Mouse (Mus musculus) ES-E14 (cell line): ENCODE results near the gene Omp.

Experiments
- CHD2 ChIP-seq: IDR thresholded peaks from 2 replicates; pipeline ENCODE4 v1.6.1; 2014; ENCODE audit warnings: mild to moderate bottlenecking, low read depth, low read length, inconsistent platforms
- HCFC1 ChIP-seq: IDR thresholded peaks from 2 replicates; pipeline ENCODE4 v1.6.1; 2012; ENCODE audit warnings: low read length, inconsistent platforms, borderline replicate concordance; ENCODE audit not compliant: insufficient read depth
- MAFK ChIP-seq: IDR thresholded peaks from 2 replicates; pipeline ENCODE4 v1.6.1; 2014; ENCODE audit warnings: mild to moderate bottlenecking, low read depth, low read length, inconsistent platforms; ENCODE audit not compliant: insufficient read depth
- ZC3H11A ChIP-seq: IDR thresholded peaks from 2 replicates; pipeline ENCODE4 v1.6.1; 2012; ENCODE audit warnings: low read depth, mild to moderate bottlenecking, inconsistent platforms, low read length, borderline replicate concordance
- ZNF384 ChIP-seq: IDR thresholded peaks from 2 replicates; pipeline ENCODE4 v1.6.1; 2012; ENCODE audit warnings: low read depth, low read length, inconsistent platforms

- no peak for TF ChIP-seq HCFC1
- no peak for TF ChIP-seq ZC3H11A
- TF ChIP-seq MAFK: no peak
- TF ChIP-seq ZNF384: no peak
- TF ChIP-seq CHD2: no peak
Measured at GRCm38 (mm10) chr7:98157636-98158332, 12.5 kb upstream of the Omp start.
